Comparison of ENCODE assay signal across 28 mouse cellular contexts in the genomic region with DNA sequence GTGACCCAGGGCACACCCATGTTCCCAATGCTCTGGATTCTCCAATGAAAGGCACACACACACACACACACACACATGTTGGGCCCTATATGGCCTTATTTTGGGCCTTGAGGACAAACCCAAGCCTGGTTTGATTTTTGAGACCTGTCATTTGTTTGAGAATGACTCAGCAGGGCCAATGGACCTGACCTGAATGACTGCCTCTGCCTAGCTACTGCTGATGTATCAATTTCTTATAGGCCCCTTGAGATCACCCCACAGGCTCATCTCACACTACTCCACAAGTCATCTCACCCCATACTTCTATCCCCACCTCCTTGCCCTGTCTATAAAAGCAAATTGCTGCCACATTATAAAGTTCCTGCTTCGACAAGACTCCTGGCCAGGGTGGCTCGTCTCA. TPM values are rescaled to one million over a fixed set of nuclear protein-coding genes. Genes with fewer than 3 reads are reported as not detected.
A peak's percentile ranks its signal among the peaks of the same experiment; 100 is the strongest.
DNase-seq lines count a peak whose midpoint lies in the region; TF ChIP-seq lines count a peak whose summit lies in the region.
"Had no signal": no experiment of that assay in that cellular context is flagged by ENCODE, and none has a peak within 500 bp of the region (broad histone marks: within the 10 kb centered on the region; RNA-seq: fewer than 3 reads in every experiment).

No protein-coding gene starts in this region.

- H3K9me3 ChIP-seq in MEL (replicated peaks; ENCODE audit: insufficient read depth, low read length), result no peaks in the 10 kb centered on the region
- H3K9me3 ChIP-seq: embryonic facial prominence, embryonic 10.5 days; forebrain, embryonic 15.5 days; heart, embryonic 13.5 days; hindbrain, embryonic 12.5 days; liver, embryonic 13.5 days; lung, embryonic 15.5 days; midbrain, embryonic 15.5 days had no signal

- TF ChIP-seq EP300 in MEL (IDR thresholded peaks at IDR 0.05; ENCODE audit: low read depth in 1 of 2, low read length in 2 of 2), result no peak

- H3K4me3 ChIP-seq in MEL (ENCODE audit: control insufficient read depth in 1 of 2, insufficient read depth in 1 of 2, low read depth in 2 of 2, low read length in 2 of 2), result no peak overlapping the region
- H3K4me3 ChIP-seq: embryonic facial prominence, embryonic 10.5 days; forebrain, embryonic 15.5 days; heart, embryonic 13.5 days; hindbrain, embryonic 12.5 days; liver, embryonic 13.5 days; lung, embryonic 15.5 days; midbrain, embryonic 15.5 days; myocyte had no signal

- peaks cover 0 to 1% of the 10 kb centered on the region in 2 experiments; a peak in 1 of 4 replicates for H3K36me3 ChIP-seq in MEL (ENCODE audit: control insufficient read depth in 1 of 2, insufficient read depth in 2 of 2, low read length in 2 of 2)
- H3K36me3 ChIP-seq: embryonic facial prominence, embryonic 10.5 days; forebrain, embryonic 15.5 days; hindbrain, embryonic 12.5 days; liver, embryonic 13.5 days; lung, embryonic 15.5 days; midbrain, embryonic 15.5 days had no signal

- TF ChIP-seq CTCF in MEL (IDR thresholded peaks at IDR 0.05 in 2 of 3, conservative IDR thresholded peaks at IDR 0.05 in 1 of 3; ENCODE audit: control insufficient read depth in 1 of 3, insufficient read depth in 1 of 3, low read depth in 2 of 3, low read length in 3 of 3, poor library complexity in 1 of 3, severe bottlenecking in 1 of 3), result no peak

- H3K79me2 ChIP-seq in MEL (ENCODE audit: control insufficient read depth, insufficient read depth, low read length, poor library complexity), result no peaks in the 10 kb centered on the region; the same call in 1 of the 2 replicates

- DNase-seq in 3T3-L1 (ENCODE audit: low read depth, low spot score) (peak; percentile 11), 416B (ENCODE audit: low read depth) (peak; percentile 73), MEL (ENCODE audit: low read depth, low spot score) (peak; percentile 40)
- peak; percentile 26 for DNase-seq in induced T-regulatory cell, adult 2 months (ENCODE audit: low read depth)
- DNase-seq in right cerebral cortex, postnatal 14 days, result no peak
- no peak for DNase-seq in retina, postnatal 1 day
- no peak for DNase-seq in layer of hippocampus, adult 18-20 months (ENCODE audit: low spot score in 2 of 2)
- no peak for DNase-seq in left cerebral cortex, adult 18-20 months (ENCODE audit: low spot score in 2 of 2)
- DNase-seq: adrenal gland, postnatal 25 days; cerebellum, adult 9-10 months; gastrocnemius, postnatal 14 days; heart, adult 18-20 months; heart, postnatal 14 days; kidney, adult 18-20 months; kidney, postnatal 4 days; layer of hippocampus, adult 9-11 months; liver, embryonic 13.5 days; lung, postnatal 36 days; right cerebral cortex, adult 18-20 months; thymus, postnatal 14 days had no signal

- no peak overlapping the region for H3K9ac ChIP-seq in MEL (ENCODE audit: control insufficient read depth, low read depth, low read length, poor library complexity, severe bottlenecking)
- H3K9ac ChIP-seq: forebrain, embryonic 15.5 days; heart, embryonic 13.5 days; hindbrain, embryonic 12.5 days; liver, embryonic 13.5 days; lung, embryonic 15.5 days; midbrain, embryonic 15.5 days had no signal

- no peak for TF ChIP-seq POLR2A in MEL (IDR thresholded peaks at IDR 0.05; ENCODE audit: control insufficient read depth in 1 of 2, insufficient read depth in 1 of 2, low read depth in 1 of 2, low read length in 2 of 2, poor library complexity in 1 of 2)

- no peak overlapping the region for H3K27ac ChIP-seq in MEL (ENCODE audit: control insufficient read depth, low read depth, low read length)
- H3K27ac ChIP-seq: embryonic facial prominence, embryonic 10.5 days; forebrain, embryonic 15.5 days; heart, embryonic 13.5 days; hindbrain, embryonic 12.5 days; liver, embryonic 13.5 days; lung, embryonic 15.5 days; midbrain, embryonic 15.5 days had no signal

- no peak for TF ChIP-seq RAD21 in MEL (IDR thresholded peaks at IDR 0.05; ENCODE audit: low read depth, low read length)

- H3K27me3 ChIP-seq in MEL (ENCODE audit: control insufficient read depth in 1 of 2, insufficient read depth in 2 of 2, low read length in 2 of 2), result no peaks in the 10 kb centered on the region
- H3K27me3 ChIP-seq: forebrain, embryonic 15.5 days; heart, embryonic 13.5 days; hindbrain, embryonic 12.5 days; liver, embryonic 13.5 days; lung, embryonic 15.5 days; midbrain, embryonic 15.5 days; Patski had no signal

- no peaks in the 10 kb centered on the region for H3K4me1 ChIP-seq in MEL (ENCODE audit: control insufficient read depth in 1 of 2, insufficient read depth in 2 of 2, low read length in 2 of 2)
- H3K4me1 ChIP-seq: hindbrain, embryonic 12.5 days; liver, embryonic 13.5 days; lung, embryonic 15.5 days had no signal

TF ChIP-seq in MEL, 35 proteins besides CTCF, POLR2A, EP300 and RAD21:
- TF ChIP-seq TBP (IDR thresholded peaks at IDR 0.05; ENCODE audit: low read depth, low read length), result peak; percentile 27; the same call in 1 of the 2 replicates
- TF ChIP-seq RCOR1 (IDR thresholded peaks at IDR 0.05; ENCODE audit: low read depth, low read length), result no peak

RNA-seq across cellular contexts. Expression of a gene that starts 48.2 kb away (rescaled TPM):
- total RNA-seq in MEL (2012; rRNA removed), result 26.7 and 35.9 TPM in 2 replicates
- 10 to 100 TPM in 1 of 2 experiments, not detected in 1; 36.0 TPM for polyA plus RNA-seq in MEL (2012; ENCODE audit: insufficient read depth in 1 of 2, insufficient read length in 2 of 2, low read depth in 1 of 2, low replicate concordance in 2 of 2, missing spikeins in 1 of 2)
- total RNA-seq in layer of hippocampus, adult 18-20 months (2021), result 10 to 100 TPM in 1 of 2 experiments, 1 to 10 TPM in 1; 9.5 to 11.1 TPM
- total RNA-seq in left cerebral cortex, adult 18-20 months (2021), result 10 to 100 TPM; 13.8 TPM

Comparison
In these comparisons a context has a peak if more than half of its experiments do, and no peak if none do; other contexts are left out.
1. DNase-seq: peak in 3T3-L1 (single experiment), 416B (single experiment), MEL (single experiment) and induced T-regulatory cell, adult 2 months (single experiment); none in right cerebral cortex, postnatal 14 days (single experiment), retina, postnatal 1 day (single experiment), layer of hippocampus, adult 18-20 months (0 of 2) and left cerebral cortex, adult 18-20 months (0 of 2).